Mouse (Mus musculus) C2C12 (cell line): ENCODE measurements around the gene Krt18. TPM values are rescaled to one million over a fixed set of nuclear protein-coding genes. Genes with fewer than 3 reads are reported as not detected.

Experiments used
- H3K27me3 ChIP-seq: one replicate; pipeline ENCODE4 v1.6.1; 2011; ENCODE audit not compliant: control insufficient read depth, insufficient read depth, insufficient read length
- H3K36me3 ChIP-seq: one replicate; pipeline ENCODE4 v1.6.1; 2011; ENCODE audit not compliant: control insufficient read depth, insufficient read depth
- H3K4me3 ChIP-seq: one replicate; pipeline ENCODE4 v1.5.1; 2011; ENCODE audit warnings: mild to moderate bottlenecking, control low read depth; ENCODE audit not compliant: poor library complexity, insufficient read depth, severe bottlenecking
- H3K79me2 ChIP-seq: one replicate; pipeline ENCODE4 v1.6.1; 2011; ENCODE audit not compliant: control insufficient read depth, insufficient read depth
- H3K79me3 ChIP-seq: one replicate; pipeline ENCODE4 v1.6.1; 2011; ENCODE audit warnings: low read depth, control low read depth
- H3ac ChIP-seq: one replicate; pipeline ENCODE3; 2011; ENCODE audit warnings: low read depth; ENCODE audit not compliant: control insufficient read depth, insufficient read length
- CEBPB ChIP-seq: IDR thresholded peaks from one replicate; pipeline ENCODE4 v1.6.1; 2011; ENCODE audit warnings: low read depth, mild to moderate bottlenecking, control low read depth, moderate library complexity
- CTCF ChIP-seq: IDR thresholded peaks from one replicate; pipeline ENCODE4 v1.5.1; 2011; ENCODE audit not compliant: control insufficient read depth, insufficient read depth, insufficient read length
- FOSL1 ChIP-seq: IDR thresholded peaks from one replicate; pipeline ENCODE4 v1.8.0; 2011; ENCODE audit warnings: mild to moderate bottlenecking, low read length; ENCODE audit not compliant: poor library complexity, insufficient read depth, severe bottlenecking
- MAX ChIP-seq: IDR thresholded peaks from one replicate; pipeline ENCODE4 v1.6.1; 2011; ENCODE audit warnings: mild to moderate bottlenecking, control low read depth
- MYOD1 ChIP-seq: IDR thresholded peaks from one replicate; pipeline ENCODE4 v1.6.1; 2011; ENCODE audit warnings: low read depth; ENCODE audit not compliant: control insufficient read depth, insufficient read length
- MYOG ChIP-seq: IDR thresholded peaks from one replicate; pipeline ENCODE4 v1.6.1; 2011; ENCODE audit not compliant: control insufficient read depth, insufficient read length; ENCODE audit errors: extremely low read depth
- USF1 ChIP-seq: IDR thresholded peaks from one replicate; pipeline ENCODE4 v1.6.1; 2011; ENCODE audit warnings: low read depth, mild to moderate bottlenecking, control low read depth, moderate library complexity
- long read RNA-seq, 2 experiments: library from polyadenylated mRNA; unstranded; transcript quantifications; one replicate each; pipeline ENCODE4 v2.0.0; 2019 to 2020
- polyA plus RNA-seq: library from polyadenylated mRNA; unstranded; fragments of >200 nt; fragmentation: generic; extraction: Trizol; gene quantifications from one replicate; pipeline ENCODE4 v1.2.1, GENCODE M21; 2012; ENCODE audit warnings: missing spikeins

The Krt18 gene
- polyA plus RNA-seq = 0.04 TPM
- long read RNA-seq, experiment 1, partial matches to known transcripts = 0 of 1 reads
- long read RNA-seq, experiment 1, other reads (novel, unspliced or antisense) = 0 of 1 reads
- long read RNA-seq, experiment 2 = 0 reads

- TF ChIP-seq MYOD1 (no peak), MYOG (no peak)
- Histone ChIP-seq H3K36me3 (no peaks in the 10 kb centered on the region), H3K27me3 (no peaks in the 10 kb centered on the region), H3K79me2 (no peaks in the 10 kb centered on the region), H3ac (no peak within 1 kb of the TSS), H3K79me3 (no peaks in the 10 kb centered on the region), H3K4me3 (no peak within 1 kb of the TSS)
These were observed at the start of gene Krt18 for GRCm38 (mm10) chr15:102028040-102028439. Gene Krt18, plus strand, starts transcription at chr15:102028180.

GRCm38 (mm10) chr15:101980849-101981248 lies 47.1 kb upstream of the Krt18 start:
- H3K79me2 ChIP-seq = no peaks in the 10 kb centered on the region
- H3K79me3 ChIP-seq = no peaks in the 10 kb centered on the region
- no peak for TF ChIP-seq MYOD1
- no peak for TF ChIP-seq MAX
- TF ChIP-seq MYOG = no peak
- no peak for TF ChIP-seq USF1
- no peak for TF ChIP-seq CEBPB
- TF ChIP-seq FOSL1 = no peak
- no peak for TF ChIP-seq CTCF
- no peaks in the 10 kb centered on the region for H3K27me3 ChIP-seq
- H3ac ChIP-seq = no peak overlapping the region
- H3K36me3 ChIP-seq = no peaks in the 10 kb centered on the region
- no peak overlapping the region for H3K4me3 ChIP-seq

GRCm38 (mm10) chr15:101983315-101983948 lies 44.5 kb upstream of the Krt18 start:
- Histone ChIP-seq H3K36me3 (no peaks in the 10 kb centered on the region), H3ac (no peak overlapping the region), H3K79me3 (no peaks in the 10 kb centered on the region), H3K79me2 (no peaks in the 10 kb centered on the region), H3K27me3 (no peaks in the 10 kb centered on the region), H3K4me3 (no peak overlapping the region)
- no peak for TF ChIP-seq MAX
- no peak for TF ChIP-seq CTCF
- no peak for TF ChIP-seq USF1
- TF ChIP-seq CEBPB = no peak
- no peak for TF ChIP-seq FOSL1
- TF ChIP-seq MYOG = no peak
- TF ChIP-seq MYOD1 = no peak

GRCm38 (mm10) chr15:101983949-101984601 lies 43.9 kb upstream of the Krt18 start:
- Histone ChIP-seq H3ac (peak overlapping the region; percentile 39), H3K36me3 (no peaks in the 10 kb centered on the region), H3K27me3 (no peaks in the 10 kb centered on the region), H3K79me2 (no peaks in the 10 kb centered on the region), H3K4me3 (peak overlapping the region; percentile 19), H3K79me3 (no peaks in the 10 kb centered on the region)
- peak; percentile 40 for TF ChIP-seq CTCF
- no peak for TF ChIP-seq CEBPB
- TF ChIP-seq MAX = peak; percentile 87
- no peak for TF ChIP-seq MYOG
- TF ChIP-seq FOSL1 = no peak
- TF ChIP-seq MYOD1 = no peak
- TF ChIP-seq USF1 = peak; percentile 96

- TF ChIP-seq CTCF = no peak
- no peak for TF ChIP-seq MYOG
- TF ChIP-seq FOSL1 = no peak
- no peak for TF ChIP-seq MYOD1
- TF ChIP-seq CEBPB = no peak
- TF ChIP-seq MAX = no peak
- no peak for TF ChIP-seq USF1
- Histone ChIP-seq H3K27me3 (no peaks in the 10 kb centered on the region), H3K79me2 (no peaks in the 10 kb centered on the region), H3K79me3 (no peaks in the 10 kb centered on the region), H3K36me3 (no peaks in the 10 kb centered on the region), H3ac (no peak overlapping the region), H3K4me3 (no peak overlapping the region)
These were observed 43.2 kb upstream of the Krt18 start for GRCm38 (mm10) chr15:101984746-101985145.
